Mouse (Mus musculus): ENCODE data around the gene Rbm5. TPM values are rescaled to one million over a fixed set of nuclear protein-coding genes. Genes with fewer than 3 reads are reported as not detected.

Gene Rbm5
- polyA plus RNA-seq, 1 experiment from 2014 or later, result 206 TPM

- DNase-seq (ENCODE audit: low spot score), result peak; percentile 79
- no peaks in the 10 kb centered on the region for H3K9me3 ChIP-seq
- peaks cover 80% of the 10 kb centered on the region for H3K4me1 ChIP-seq
- H3K4me3 ChIP-seq, result peak overlapping the region; percentile 90
- H3K27ac ChIP-seq (replicated peaks), result peak overlapping the region; percentile 95
- under 1% methylated on average over 17 of the region's 17 CpGs for WGBS
- H3K36me3 ChIP-seq (replicated peaks), result peaks cover 33% of the 10 kb centered on the region
- peaks cover 53% of the 10 kb centered on the region for H3K27me3 ChIP-seq (replicated peaks; ENCODE audit: low read depth, poor library complexity, severe bottlenecking)
Observed at GRCm38 (mm10) chr9:107707701-107708438, 62.9 kb downstream of the Rbm5 start.

- Histone ChIP-seq H3K4me3 (peak overlapping the region; percentile 90), H3K9me3 (no peaks in the 10 kb centered on the region), H3K27me3 (replicated peaks; ENCODE audit: low read depth, poor library complexity, severe bottlenecking) (peaks cover 51% of the 10 kb centered on the region), H3K36me3 (replicated peaks) (peaks cover 43% of the 10 kb centered on the region), H3K27ac (replicated peaks) (peak overlapping the region; percentile 95), H3K4me1 (peaks cover 91% of the 10 kb centered on the region)
- DNase-seq (ENCODE audit: low spot score), result peak; percentile 85
- 2% methylated on average over 14 of the region's 14 CpGs for WGBS
Observed at GRCm38 (mm10) chr9:107706781-107707211, 64.0 kb downstream of the Rbm5 start.

GRCm38 (mm10) chr9:107703337-107704122, 67.3 kb downstream of the Rbm5 start:
- DNase-seq (ENCODE audit: low spot score), result no peak
- peak overlapping the region; percentile 31; the same call in 1 of the 2 replicates for H3K27ac ChIP-seq (replicated peaks)
- peaks cover 29% of the 10 kb centered on the region; the same call in 1 of the 2 replicates for H3K27me3 ChIP-seq (replicated peaks; ENCODE audit: low read depth, poor library complexity, severe bottlenecking)
- H3K9me3 ChIP-seq, result no peaks in the 10 kb centered on the region
- WGBS, result 66% methylated on average over 14 of the region's 14 CpGs
- H3K36me3 ChIP-seq (replicated peaks), result peaks cover 65% of the 10 kb centered on the region
- peaks cover 100% of the 10 kb centered on the region for H3K4me1 ChIP-seq
- no peak overlapping the region for H3K4me3 ChIP-seq

GRCm38 (mm10) chr9:107702606-107703185, 68.1 kb downstream of the Rbm5 start:
- Histone ChIP-seq H3K4me1 (peaks cover 100% of the 10 kb centered on the region), H3K4me3 (no peak overlapping the region), H3K9me3 (no peaks in the 10 kb centered on the region), H3K27ac (replicated peaks) (peak overlapping the region; percentile 8; the same call in 1 of the 2 replicates), H3K27me3 (replicated peaks; ENCODE audit: low read depth, poor library complexity, severe bottlenecking) (peaks cover 22% of the 10 kb centered on the region; the same call in 1 of the 2 replicates), H3K36me3 (replicated peaks) (peaks cover 65% of the 10 kb centered on the region)
- no peak for DNase-seq (ENCODE audit: low spot score)
- 78% methylated on average over 3 of the region's 3 CpGs for WGBS

- no peak for DNase-seq (ENCODE audit: low spot score)
Observed at GRCm38 (mm10) chr9:107701594-107701993, 69.2 kb downstream of the Rbm5 start.

GRCm38 (mm10) chr9:107700114-107700571, 70.7 kb downstream of the Rbm5 start:
- WGBS, result 28% methylated on average over 6 of the region's 6 CpGs
- peak overlapping the region; percentile 79 for H3K27ac ChIP-seq (replicated peaks)
- H3K27me3 ChIP-seq (replicated peaks; ENCODE audit: low read depth, poor library complexity, severe bottlenecking), result 0 out of 2 replicates have a peak, but pooled peaks cover 6% of the 10 kb centered on the region
- H3K4me3 ChIP-seq, result peak overlapping the region; percentile 45
- H3K4me1 ChIP-seq, result peaks cover 100% of the 10 kb centered on the region
- DNase-seq (ENCODE audit: low spot score), result peak; percentile 30
- H3K9me3 ChIP-seq, result no peaks in the 10 kb centered on the region
- H3K36me3 ChIP-seq (replicated peaks), result peaks cover 75% of the 10 kb centered on the region

More at GRCm38 (mm10) chr9:107701594-107701993, 69.2 kb downstream of the Rbm5 start:
- WGBS, result 83% methylated on average over 12 of the region's 12 CpGs
- peaks cover 100% of the 10 kb centered on the region for H3K4me1 ChIP-seq
- H3K27me3 ChIP-seq (replicated peaks; ENCODE audit: low read depth, poor library complexity, severe bottlenecking), result peaks cover 13% of the 10 kb centered on the region; the same call in 1 of the 2 replicates
- peaks cover 73% of the 10 kb centered on the region for H3K36me3 ChIP-seq (replicated peaks)
- H3K9me3 ChIP-seq, result no peaks in the 10 kb centered on the region
- H3K4me3 ChIP-seq, result no peak overlapping the region
- H3K27ac ChIP-seq (replicated peaks), result no peak overlapping the region

GRCm38 (mm10) chr9:107699376-107699980, 71.3 kb downstream of the Rbm5 start:
- H3K36me3 ChIP-seq (replicated peaks), result peaks cover 75% of the 10 kb centered on the region
- H3K4me1 ChIP-seq, result peaks cover 100% of the 10 kb centered on the region
- peak; percentile 66 for DNase-seq (ENCODE audit: low spot score)
- WGBS, result 3% methylated on average over 9 of the region's 9 CpGs
- no peaks in the 10 kb centered on the region for H3K9me3 ChIP-seq
- H3K27ac ChIP-seq (replicated peaks), result peak overlapping the region; percentile 79
- 0 out of 2 replicates have a peak, but pooled peaks cover 5% of the 10 kb centered on the region for H3K27me3 ChIP-seq (replicated peaks; ENCODE audit: low read depth, poor library complexity, severe bottlenecking)
- peak overlapping the region; percentile 45 for H3K4me3 ChIP-seq

GRCm38 (mm10) chr9:107698611-107699190, 72.1 kb downstream of the Rbm5 start:
- Histone ChIP-seq H3K4me3 (peak overlapping the region; percentile 45), H3K36me3 (replicated peaks) (peaks cover 74% of the 10 kb centered on the region), H3K27me3 (replicated peaks; ENCODE audit: low read depth, poor library complexity, severe bottlenecking) (0 out of 2 replicates have a peak, but pooled peaks cover 5% of the 10 kb centered on the region), H3K9me3 (no peaks in the 10 kb centered on the region), H3K27ac (replicated peaks) (peak overlapping the region; percentile 79), H3K4me1 (peaks cover 94% of the 10 kb centered on the region)
- 10% methylated on average over 14 of the region's 14 CpGs for WGBS
- peak; percentile 58 for DNase-seq (ENCODE audit: low spot score)

GRCm38 (mm10) chr9:107697811-107698521, 72.8 kb downstream of the Rbm5 start:
- peaks cover 86% of the 10 kb centered on the region for H3K4me1 ChIP-seq
- WGBS, result 11% methylated on average over 14 of the region's 14 CpGs
- H3K27ac ChIP-seq (replicated peaks), result peak overlapping the region; percentile 79
- H3K9me3 ChIP-seq, result no peaks in the 10 kb centered on the region
- peak overlapping the region; percentile 45 for H3K4me3 ChIP-seq
- DNase-seq (ENCODE audit: low spot score), result no peak
- H3K27me3 ChIP-seq (replicated peaks; ENCODE audit: low read depth, poor library complexity, severe bottlenecking), result 0 out of 2 replicates have a peak, but pooled peaks cover 5% of the 10 kb centered on the region
- peaks cover 74% of the 10 kb centered on the region for H3K36me3 ChIP-seq (replicated peaks)

GRCm38 (mm10) chr9:107696845-107697610, 73.8 kb downstream of the Rbm5 start:
- Histone ChIP-seq H3K9me3 (no peaks in the 10 kb centered on the region), H3K4me1 (peaks cover 77% of the 10 kb centered on the region), H3K27ac (replicated peaks) (peak overlapping the region; percentile 36), H3K36me3 (replicated peaks) (peaks cover 74% of the 10 kb centered on the region), H3K4me3 (peak overlapping the region; percentile 8; the same call in 1 of the 2 replicates), H3K27me3 (replicated peaks; ENCODE audit: low read depth, poor library complexity, severe bottlenecking) (0 out of 2 replicates have a peak, but pooled peaks cover 5% of the 10 kb centered on the region)
- DNase-seq (ENCODE audit: low spot score), result peak; percentile 58
- 24% methylated on average over 9 of the region's 9 CpGs for WGBS

Data from embryonic facial prominence, embryonic 10.5 days (tissue).